Mouse (Mus musculus): ENCODE measurements at regions not wholly inside any gene's neighbourhood (a gene's known extent, or its start where the extent isn't known, plus 50 kb on each side); places are given as distances from the start of the nearest gene placed in this dataset.

- no peak for DNase-seq
Observed at GRCm38 (mm10) chr3:41220746-41221145, 137.9 kb upstream of the Pgrmc2 start.

- no peak for DNase-seq
Observed at GRCm38 (mm10) chr3:41217770-41218169, 134.9 kb upstream of the Pgrmc2 start.

- no peak for DNase-seq
Observed at GRCm38 (mm10) chr3:41213533-41213932, 130.7 kb upstream of the Pgrmc2 start.

- DNase-seq, result no peak
Observed at GRCm38 (mm10) chr3:41210333-41210732, 127.5 kb upstream of the Pgrmc2 start.

- DNase-seq, result no peak
Observed at GRCm38 (mm10) chr3:41202895-41203294, 120.0 kb upstream of the Pgrmc2 start.

- DNase-seq, result peak; percentile 42
Observed at GRCm38 (mm10) chr3:41201782-41202181, 118.9 kb upstream of the Pgrmc2 start.

GRCm38 (mm10) chr3:41200026-41200425 is 117.2 kb upstream of the Pgrmc2 start:
- DNase-seq, result no peak

- peak; percentile 24 for DNase-seq
Observed at GRCm38 (mm10) chr3:41198216-41198976, 115.5 kb upstream of the Pgrmc2 start.

GRCm38 (mm10) chr3:41195113-41195975 is 112.5 kb upstream of the Pgrmc2 start:
- DNase-seq, result peak; percentile 90

GRCm38 (mm10) chr3:41194311-41195112 is 111.7 kb upstream of the Pgrmc2 start:
- DNase-seq, result peak; percentile 51

- DNase-seq, result no peak
Observed at GRCm38 (mm10) chr3:41185305-41186097, 102.7 kb upstream of the Pgrmc2 start.

- no peak for DNase-seq
Observed at GRCm38 (mm10) chr3:41184375-41184774, 101.5 kb upstream of the Pgrmc2 start.

- no peak for DNase-seq
Observed at GRCm38 (mm10) chr3:41182900-41183595, 100.2 kb upstream of the Pgrmc2 start.

GRCm38 (mm10) chr3:41182036-41182899 is 99.4 kb upstream of the Pgrmc2 start:
- peak; percentile 90 for DNase-seq

- no peak for DNase-seq
Observed at GRCm38 (mm10) chr3:41181438-41181837, 98.6 kb upstream of the Pgrmc2 start.

- DNase-seq, result no peak
Observed at GRCm38 (mm10) chr3:41180911-41181310, 98.1 kb upstream of the Pgrmc2 start.

- no peak for DNase-seq
Observed at GRCm38 (mm10) chr3:41179037-41179880, 96.4 kb upstream of the Pgrmc2 start.

GRCm38 (mm10) chr3:41177124-41177523 is 94.3 kb upstream of the Pgrmc2 start:
- DNase-seq, result no peak

GRCm38 (mm10) chr3:41175356-41175755 is 92.5 kb upstream of the Pgrmc2 start:
- DNase-seq, result no peak
